Mouse (Mus musculus) left cerebral cortex, postnatal 36 days (tissue): ENCODE measurements around the gene Zfp114. TPM values are rescaled to one million over a fixed set of nuclear protein-coding genes. Genes with fewer than 3 reads are reported as not detected.

Source experiments
- DNase-seq, 2 experiments: peaks; one replicate each; pipeline ENCODE4 v3.0.0; 2021 to 2022; ENCODE audit warnings: low spot score in 2 of 2, mixed read lengths in 1 of 2
- intact Hi-C: fragments of 180-260 bp; cut with DNase I; formaldehyde crosslinking; loops from one replicate; pipeline ENCODE4 v1.15.1; 2025
- total RNA-seq, 2 experiments: library from RNA; stranded (reverse); gene quantifications; 2 replicates each; pipeline ENCODE4 v1.2.3; 2021

The Zfp114 gene
- total RNA-seq = 1 to 10 TPM; 3.3 to 4.3 TPM

DNA sequence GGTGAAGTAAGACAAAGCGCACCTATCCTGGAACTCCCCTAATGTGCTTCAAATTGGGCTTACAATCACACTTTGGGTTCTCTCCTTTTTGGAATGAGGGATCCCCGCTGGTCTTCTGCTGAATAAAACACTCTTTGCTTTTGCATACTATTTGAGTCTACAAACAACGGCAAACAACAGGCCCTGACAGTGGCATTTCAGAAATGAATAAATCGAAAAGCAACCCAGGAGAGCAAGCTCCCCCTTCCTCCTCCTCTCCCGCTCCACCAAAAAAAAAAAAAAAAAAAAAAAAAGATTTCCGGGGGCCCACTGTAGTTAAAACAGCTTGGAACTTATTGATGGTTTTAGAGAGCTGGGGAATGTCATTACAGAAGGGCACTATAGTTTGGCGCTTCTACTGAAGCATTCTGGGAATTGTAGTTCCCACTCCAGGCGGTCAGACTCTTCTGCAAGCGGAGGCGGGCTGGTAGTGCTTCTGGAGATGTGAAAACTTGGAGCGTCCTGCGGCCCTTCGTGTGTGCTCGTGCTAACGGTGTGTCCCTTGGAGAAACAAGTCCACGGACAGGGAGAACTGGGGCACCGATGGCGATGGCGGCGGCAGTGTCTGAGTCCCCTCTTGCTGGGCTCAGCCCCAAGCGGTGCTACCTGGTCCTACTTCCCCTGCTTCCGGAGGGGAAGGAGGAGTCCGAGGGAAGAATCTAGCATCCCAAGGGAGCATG, at the start of gene Zfp114:
TSS of gene Zfp114 (plus strand) at position 443 of the 719 bp plus-strand sequence.
- intact Hi-C loops = no loop called here
- DNase-seq = peak; percentile 80 to 83

DNA sequence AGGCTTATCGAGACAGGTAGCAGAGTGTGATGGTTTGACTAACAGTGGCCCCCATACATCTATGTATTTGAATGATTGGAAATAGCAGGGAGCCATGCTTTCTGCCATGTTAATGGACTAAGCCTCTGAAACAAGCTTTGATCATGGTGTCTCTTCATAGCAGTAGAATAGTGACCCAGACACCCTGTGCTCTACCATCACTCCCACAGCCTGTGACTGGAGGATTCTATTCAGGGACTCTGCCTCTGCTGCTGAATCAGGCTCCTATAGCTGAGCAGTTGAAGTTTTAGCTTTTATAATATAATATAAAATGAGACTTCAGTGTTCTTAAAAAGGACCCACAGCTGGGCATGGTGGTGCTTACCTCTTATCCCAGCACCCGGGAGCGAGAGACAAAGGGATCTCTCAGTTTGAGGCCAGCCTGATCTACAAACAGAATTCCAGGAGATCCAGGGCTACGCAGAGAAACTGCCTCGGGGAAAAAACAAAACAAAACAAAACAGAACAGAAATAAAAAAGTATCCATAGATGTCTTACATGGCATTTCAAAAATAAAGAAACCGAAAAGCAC, 41.4 kb upstream of the Zfp114 start:
- intact Hi-C loops = loop anchor here (5.0 kb wide), 1 partner anchor 119 kb away; the partner anchor contains the start of gene Zfp108

DNA sequence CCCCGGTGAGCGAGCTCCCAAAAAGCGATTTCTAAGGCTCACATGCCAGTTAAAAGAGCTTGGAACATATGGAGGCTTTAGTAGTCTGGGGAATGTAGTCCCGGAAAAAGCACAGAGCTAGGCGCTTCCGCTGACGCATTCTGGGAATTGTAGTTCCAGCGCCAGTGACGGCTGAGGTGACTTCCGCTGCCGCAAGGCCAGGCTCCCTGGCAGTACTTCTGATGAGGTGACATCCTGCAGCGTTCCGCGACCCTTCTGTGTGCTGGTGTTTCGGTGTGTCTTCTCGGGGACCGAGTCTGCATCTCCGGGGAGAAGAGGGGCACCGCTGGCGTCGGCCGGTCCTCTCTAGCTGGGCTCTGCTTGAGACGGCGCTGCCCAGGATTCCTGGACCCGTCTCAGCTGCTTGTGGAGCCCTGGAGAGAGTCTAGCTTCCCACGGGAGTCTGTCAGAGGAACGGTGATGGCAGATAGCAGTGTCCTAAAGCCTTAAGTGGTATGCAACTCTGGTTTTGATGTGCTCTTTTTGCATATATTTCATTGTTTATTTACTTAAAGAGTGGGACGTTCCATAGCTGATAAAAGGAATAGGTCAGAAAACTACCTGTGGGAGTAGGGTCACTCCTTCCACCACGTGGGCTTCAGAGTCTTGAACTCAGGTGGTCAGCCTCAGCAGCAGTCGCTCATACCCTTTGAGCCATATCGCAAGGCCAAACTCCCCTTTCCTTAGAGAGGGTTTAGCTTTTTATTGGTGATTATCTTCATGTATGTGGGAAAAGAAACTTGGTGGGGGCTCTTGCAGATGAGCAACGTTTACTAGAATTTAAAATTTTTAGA, 40.6 kb upstream of the Zfp114 start, which contains the start of gene Zfp235:
TSS of gene Zfp235 (plus strand) at position 174 of the 833 bp plus-strand sequence.
- intact Hi-C loops = loop anchor here (2.0 to 5.0 kb wide), 3 partner anchors 21 to 118 kb away; partner anchors contain the start of genes Zfp108 and Zfp112
- DNase-seq = peak; percentile 90 to 91

More for the DNA sequence above, 41.4 kb upstream of the Zfp114 start:
- DNase-seq = peak in 1 of 2 experiments; percentile 11

DNA sequence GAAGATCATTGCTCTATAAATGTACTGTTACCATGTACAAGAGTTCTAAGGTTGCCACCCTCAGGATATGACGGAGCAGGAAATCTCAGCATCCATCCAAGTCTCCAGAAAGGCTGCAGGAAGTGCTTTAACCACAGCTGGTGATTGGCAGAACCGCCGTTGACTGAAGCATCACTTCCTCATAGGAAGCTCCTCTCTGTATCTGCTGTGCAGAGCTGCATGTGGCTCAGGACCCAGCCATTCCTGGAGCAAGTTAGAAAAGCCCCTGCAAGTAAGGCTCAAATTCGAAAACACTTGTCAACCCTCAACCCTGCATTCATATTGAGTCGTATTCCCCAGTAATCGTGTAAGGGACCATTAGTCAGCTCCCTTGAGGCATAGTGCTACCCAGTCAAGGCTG, 32.3 kb upstream of the Zfp114 start:
- intact Hi-C loops = no loop called here
- no peak for DNase-seq

DNA sequence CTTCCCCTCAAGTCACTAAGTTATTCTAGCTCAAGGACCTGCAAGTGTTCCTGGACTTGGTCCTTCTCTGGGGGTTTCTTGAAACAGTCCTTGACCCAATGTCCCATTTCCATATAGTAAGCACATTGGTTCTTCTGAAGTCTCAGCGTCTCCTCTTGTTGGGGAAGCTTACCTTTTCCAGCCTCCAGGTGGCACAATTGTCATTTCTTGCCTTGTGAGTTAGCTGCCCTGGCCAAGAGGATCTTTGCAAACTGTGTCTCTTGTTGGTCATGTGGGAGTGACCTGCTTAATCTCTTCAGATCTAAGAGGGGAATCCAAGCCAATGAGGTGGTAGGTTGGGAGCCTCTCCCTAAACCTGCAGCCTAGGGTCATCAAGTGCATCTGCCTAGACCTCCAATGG, 21.6 kb upstream of the Zfp114 start:
- intact Hi-C loops = no loop called here
- DNase-seq = no peak

DNA sequence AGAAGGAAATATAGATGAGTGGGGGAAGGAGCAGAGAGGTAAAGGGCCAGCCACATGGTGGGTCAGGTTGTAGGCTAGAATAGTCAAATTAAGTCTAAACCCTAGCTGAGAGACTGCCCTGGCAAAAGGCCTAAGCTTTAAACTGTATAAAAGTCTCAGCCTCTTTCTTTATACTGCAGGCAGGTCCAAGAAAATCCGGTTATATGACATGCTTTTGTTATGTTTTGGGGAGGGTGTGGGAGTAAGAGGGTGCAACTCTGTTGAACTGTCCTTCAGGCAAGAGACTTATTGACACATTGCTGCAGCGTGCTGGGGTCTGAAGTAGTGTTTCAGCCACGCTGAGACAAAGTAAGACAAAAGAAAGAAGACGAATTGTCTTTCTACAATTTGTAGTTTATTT, 2.7 kb upstream of the Zfp114 start:
- intact Hi-C loops = no loop called here
- DNase-seq = no peak

DNA sequence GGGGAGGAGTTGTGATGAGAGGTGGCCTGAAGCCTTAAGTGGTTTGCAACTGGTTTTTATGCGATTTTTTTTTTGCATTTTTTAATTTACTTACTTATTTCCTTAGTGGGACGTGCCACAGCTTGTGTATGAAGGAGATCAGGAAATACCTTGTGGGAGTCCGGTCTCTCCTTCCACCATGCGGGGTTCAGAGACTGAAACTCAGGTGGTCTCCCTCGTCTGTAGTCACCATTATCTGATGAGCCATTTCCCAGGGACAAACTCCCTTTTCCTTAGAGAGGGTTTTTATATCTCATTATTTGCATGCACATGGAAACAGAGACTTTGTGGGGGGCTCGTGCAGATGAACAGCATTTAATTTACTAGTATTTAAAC, 464 bp downstream of the Zfp114 start:
- DNase-seq = no peak
- intact Hi-C loops = no loop called here

DNA sequence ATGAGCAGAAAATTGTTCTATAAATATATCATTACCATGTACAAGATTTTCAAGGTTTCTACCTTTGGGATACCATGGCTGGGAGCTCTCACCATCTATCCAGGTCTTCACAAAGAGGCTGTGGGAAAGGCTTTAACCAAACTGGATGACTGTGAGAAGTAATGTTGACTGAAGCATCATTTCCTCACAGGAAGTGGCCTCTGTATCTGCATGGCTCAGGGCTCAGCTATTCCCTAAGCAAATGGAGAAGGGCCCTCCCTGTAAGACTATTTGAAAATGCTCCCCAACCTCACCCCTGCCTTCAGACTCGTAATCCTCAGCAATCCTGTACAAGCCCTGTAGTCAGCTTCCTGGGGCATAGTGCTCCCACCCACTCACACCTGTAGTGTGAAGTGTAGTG, 12.8 kb downstream of the Zfp114 start:
- DNase-seq = no peak

DNA sequence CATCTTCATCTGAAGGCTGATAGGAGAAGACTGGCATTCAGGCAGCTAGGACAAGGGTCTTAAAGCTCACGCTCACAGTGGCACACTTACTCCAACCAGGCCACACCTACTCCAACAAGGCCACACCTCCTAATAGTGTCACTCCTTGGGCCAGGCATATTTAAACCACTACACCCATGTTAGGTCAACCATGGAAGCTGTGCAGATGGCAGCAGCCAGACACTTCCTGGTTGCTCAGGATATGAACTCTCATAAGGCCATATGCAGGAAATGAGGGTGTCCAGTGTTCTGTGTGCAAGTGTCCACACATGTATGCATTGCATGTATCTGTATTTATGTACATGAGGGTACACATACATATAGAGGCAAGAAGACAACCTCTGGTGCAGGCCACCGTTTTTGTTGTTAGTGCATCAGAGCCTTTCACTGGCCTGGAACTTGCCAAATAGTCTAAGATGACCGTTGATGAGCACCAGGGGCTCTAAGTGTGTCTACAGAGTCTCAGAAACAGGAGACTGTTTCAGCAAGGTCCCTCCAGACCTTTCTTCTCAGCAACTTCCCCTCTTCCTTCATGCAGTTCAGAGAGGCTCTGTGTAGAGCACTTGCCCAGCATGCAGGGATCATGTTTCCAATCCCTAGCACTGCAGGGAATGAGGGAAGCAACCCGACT, 14.2 kb downstream of the Zfp114 start:
- intact Hi-C loops = no loop called here
- DNase-seq = no peak

More for the DNA sequence above, 12.8 kb downstream of the Zfp114 start:
- intact Hi-C loops = no loop called here

DNA sequence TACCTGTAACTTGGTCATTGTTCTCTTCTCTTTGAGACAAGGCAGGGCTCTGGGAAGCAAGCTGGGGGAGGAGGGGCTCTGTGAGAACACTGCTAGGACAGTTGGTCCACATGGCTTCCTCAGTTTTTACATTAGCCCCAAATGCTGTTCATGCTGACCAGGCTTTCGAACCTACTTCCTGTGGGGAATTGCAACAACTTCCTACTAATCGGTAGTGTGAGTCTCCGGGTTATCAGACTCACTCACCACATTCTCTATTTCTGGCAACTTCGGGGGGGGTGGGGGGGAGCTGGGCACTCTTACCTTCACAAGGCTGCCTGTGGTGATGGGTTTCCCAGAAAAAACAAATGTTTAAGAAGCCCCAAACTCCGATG, 14.7 kb downstream of the Zfp114 start:
- no peak for DNase-seq
- intact Hi-C loops = no loop called here

DNA sequence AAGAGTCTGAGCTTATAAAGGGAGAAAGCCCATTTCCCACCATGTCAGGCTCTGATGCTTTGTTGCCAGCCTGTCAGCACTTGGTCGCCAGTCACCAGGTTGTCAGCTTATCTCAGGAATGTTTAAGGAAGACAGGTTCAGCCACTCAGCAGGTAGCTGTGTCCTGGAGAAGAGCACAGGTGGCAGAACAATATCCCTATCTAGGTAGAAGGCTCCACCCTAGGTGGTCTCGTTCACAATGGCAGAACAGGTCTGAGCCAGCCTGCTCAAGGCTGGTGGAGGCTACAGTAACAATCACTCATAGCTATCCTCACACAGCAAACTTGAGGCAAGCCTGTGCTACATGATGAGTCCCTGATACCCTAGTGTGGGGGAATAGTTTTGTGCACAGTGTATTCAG, 16.5 kb downstream of the Zfp114 start:
- DNase-seq = no peak
- intact Hi-C loops = no loop called here

DNA sequence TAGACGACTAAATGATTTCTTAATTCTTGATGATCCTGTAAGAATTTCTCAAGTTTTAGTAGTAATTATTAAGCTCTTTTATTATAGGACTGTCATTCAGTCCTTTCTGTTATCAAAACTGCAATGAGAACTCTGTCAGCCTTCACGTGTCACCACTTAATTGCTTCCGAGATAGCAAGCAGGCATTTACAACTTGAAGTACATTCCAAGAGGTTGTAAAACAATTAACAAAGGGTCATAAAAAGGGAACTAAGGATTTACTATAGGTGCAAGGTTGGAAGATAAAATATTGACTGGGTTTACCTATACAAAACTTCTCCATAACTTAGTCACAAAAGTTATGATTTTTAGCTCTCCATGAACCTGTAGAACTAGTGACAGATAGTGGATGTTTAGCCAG, 18.3 kb downstream of the Zfp114 start:
- DNase-seq = no peak
- intact Hi-C loops = no loop called here

DNA sequence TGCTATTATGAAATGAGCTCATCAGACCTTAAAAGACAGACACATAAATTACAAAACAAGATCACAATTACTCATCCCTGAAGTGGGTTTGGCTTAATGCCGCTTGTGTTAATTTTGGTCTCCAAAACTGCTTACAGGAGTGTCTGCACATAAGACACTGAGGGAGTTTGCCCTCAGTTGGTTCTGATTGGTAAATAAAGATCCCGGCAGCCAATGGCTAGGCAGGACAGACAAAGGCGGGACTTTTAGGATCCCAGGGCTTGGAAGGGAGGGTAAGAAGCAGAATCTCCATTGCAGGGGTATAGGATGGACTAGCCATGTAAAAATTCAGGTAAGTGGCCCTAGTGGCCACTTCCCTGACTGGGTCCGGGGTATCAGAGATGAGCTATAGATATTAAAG, 22.1 kb downstream of the Zfp114 start:
- DNase-seq = no peak
- intact Hi-C loops = no loop called here

DNA sequence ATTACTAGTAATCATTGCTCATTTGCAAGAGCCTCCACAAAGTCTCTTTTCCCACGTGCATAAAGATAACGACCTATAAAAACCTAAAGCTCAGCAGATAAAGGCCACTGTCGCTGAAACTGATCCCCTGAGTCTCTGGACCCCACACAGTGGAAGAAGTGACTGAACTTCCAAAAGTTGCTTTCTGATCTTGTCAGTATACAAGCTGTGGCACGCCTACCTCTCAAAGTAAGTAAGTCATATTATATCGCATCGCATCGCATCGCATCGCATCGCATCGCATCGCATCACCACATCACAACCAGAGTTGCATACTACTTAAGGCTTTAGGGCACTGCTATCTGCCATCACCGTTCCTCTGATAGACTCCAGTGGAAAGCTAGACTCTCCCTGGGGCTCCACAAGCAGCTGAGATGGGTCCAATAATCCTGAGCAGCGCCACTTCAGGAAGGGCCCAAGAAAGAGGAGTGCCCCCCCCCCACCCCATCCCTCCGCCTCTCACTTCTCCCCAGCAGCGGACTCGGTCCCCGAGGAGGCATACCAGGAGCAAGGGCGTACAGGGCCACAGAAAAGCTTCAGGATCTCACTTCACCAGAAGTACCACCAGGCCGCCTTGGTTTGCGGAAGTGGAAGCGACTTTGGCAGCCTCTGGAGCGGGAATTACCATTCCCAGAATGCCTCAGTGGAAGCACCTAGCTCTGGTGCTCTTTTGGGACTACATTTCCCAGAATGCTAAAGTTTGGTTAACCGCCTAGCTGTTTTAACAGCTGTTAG, 32.8 kb downstream of the Zfp114 start:
- intact Hi-C loops = loop anchor here (2.0 to 5.0 kb wide), 2 partner anchors 45 to 73 kb away; partner anchors contain the start of genes Zfp108 and Zfp235
- DNase-seq = peak; percentile 71 to 76

DNA sequence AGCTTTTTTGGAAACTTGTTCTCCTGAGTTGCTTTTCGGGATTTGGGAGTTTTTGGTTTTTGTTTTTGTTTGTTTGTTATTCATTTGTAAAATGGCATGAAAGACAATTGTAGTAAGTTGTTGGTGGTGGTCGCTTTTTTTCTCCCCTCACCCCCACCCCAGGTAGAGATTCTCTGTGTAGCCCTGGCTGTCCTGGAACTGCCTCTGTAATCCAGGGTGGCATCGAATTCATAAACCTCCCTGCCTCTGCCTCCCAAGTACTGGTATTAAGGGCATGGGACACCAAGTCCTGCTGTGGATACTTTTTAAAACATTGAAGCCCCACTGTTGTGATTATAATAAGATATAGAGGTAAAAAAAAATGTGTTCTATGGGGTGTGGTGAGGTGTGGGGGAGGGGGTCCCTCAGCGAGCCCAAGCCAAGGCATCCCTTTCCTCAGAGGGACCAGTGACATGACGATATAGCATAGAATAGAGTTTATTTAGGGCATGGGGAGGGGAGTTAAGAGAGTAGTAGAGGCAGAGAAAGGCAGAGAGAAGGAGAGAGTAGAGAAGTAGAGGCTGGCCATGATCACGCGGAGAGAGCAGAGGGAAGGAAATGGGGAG, 33.5 kb downstream of the Zfp114 start:
- DNase-seq = no peak
- intact Hi-C loops = loop anchor here (5.0 kb wide), 1 partner anchor 44 kb away; the partner anchor contains the start of gene Zfp108

DNA sequence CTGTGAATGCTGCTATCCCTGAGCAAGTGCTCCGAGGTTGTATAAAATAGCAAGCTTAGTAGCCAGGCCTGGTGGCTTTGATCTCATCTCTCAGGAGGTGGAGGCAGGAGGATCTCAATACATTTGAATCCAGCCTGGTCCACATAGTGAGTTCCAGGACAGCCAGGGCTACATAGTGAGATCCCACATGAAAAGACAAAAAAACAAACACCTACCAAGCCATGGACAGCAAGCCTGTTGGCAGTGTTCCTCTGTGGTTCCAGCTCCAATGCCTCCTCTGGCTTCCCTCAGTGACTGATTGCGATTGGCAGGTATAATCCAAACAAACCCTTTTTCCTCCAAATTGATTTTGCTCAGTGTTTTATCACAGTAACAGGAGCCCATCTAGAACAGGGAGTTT, 35.4 kb downstream of the Zfp114 start:
- intact Hi-C loops = no loop called here
- DNase-seq = no peak

DNA sequence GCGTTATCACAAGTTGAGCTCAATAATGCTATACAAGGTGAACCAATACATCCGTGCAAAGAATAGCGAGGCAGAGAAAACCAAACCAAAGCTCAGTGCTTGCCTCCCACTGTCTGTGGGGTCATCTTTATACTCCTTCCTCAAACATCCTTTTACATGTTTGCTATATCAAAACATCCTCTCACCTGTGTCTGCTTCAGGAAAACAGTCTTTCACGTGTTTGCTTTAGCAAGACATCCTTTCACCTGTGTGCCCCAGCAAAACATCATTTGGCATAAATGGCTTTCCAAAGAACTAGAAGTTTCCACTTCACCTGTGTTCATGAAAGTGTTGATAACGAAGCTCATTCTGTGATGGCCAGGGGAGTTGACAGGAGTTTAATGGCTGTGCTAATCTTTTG, 36.5 kb downstream of the Zfp114 start, which contains the start of gene Zfp111:
TSS of gene Zfp111 (minus strand) at position 101 of the 400 bp plus-strand sequence.
- intact Hi-C loops = no loop called here
- DNase-seq = no peak
